Mouse (Mus musculus) embryonic facial prominence, embryonic 10.5 days (tissue): ENCODE results near the gene Rnf144b. TPM values are rescaled to one million over a fixed set of nuclear protein-coding genes. Genes with fewer than 3 reads are reported as not detected.

Experiments
- DNase-seq: peaks from one replicate; pipeline ENCODE4 v3.0.0-alpha.2; 2017; ENCODE audit warnings: low spot score
- H3K27ac ChIP-seq: fragments of 300-500 bp; sonication (generic); replicated peaks from 2 replicates; pipeline ENCODE4 v1.5.1; 2016; ENCODE audit warnings: mild to moderate bottlenecking
- H3K27me3 ChIP-seq: fragments of 300-500 bp; sonication (generic); replicated peaks from 2 replicates; pipeline ENCODE4 v1.6.1; 2016; ENCODE audit warnings: low read depth, mild to moderate bottlenecking; ENCODE audit not compliant: poor library complexity, severe bottlenecking
- H3K36me3 ChIP-seq: fragments of 300-500 bp; sonication (generic); replicated peaks from 2 replicates; pipeline ENCODE4 v1.6.1; 2016; ENCODE audit warnings: mild to moderate bottlenecking, moderate library complexity
- H3K4me1 ChIP-seq: fragments of 300-500 bp; sonication (generic); 2 replicates; pipeline ENCODE4 v1.6.1; 2016
- H3K4me3 ChIP-seq: fragments of 300-500 bp; sonication (generic); 2 replicates; pipeline ENCODE4 v1.5.1; 2016; ENCODE audit warnings: mild to moderate bottlenecking, moderate library complexity
- H3K9me3 ChIP-seq: fragments of 300-500 bp; sonication (generic); 2 replicates; pipeline ENCODE4 v1.6.1; 2016; ENCODE audit warnings: mild to moderate bottlenecking
- WGBS: fragments of 180-500 bp; shearing (Covaris S2); methylation state at CpG from one replicate; pipeline ENCODE4 v1.1.7; 2016; 5-methylcytosine and 5-hydroxymethylcytosine counted together
- polyA plus RNA-seq: library from polyadenylated mRNA; unstranded; fragments of >200 nt; fragmentation: Nextera tagmentation; extraction: Ambion mirVana; gene quantifications from 2 replicates; pipeline ENCODE4 v1.2.1, GENCODE M21; 2016

The Rnf144b gene
- polyA plus RNA-seq, 1 experiment from 2014 or later = 0.90 TPM

DNA sequence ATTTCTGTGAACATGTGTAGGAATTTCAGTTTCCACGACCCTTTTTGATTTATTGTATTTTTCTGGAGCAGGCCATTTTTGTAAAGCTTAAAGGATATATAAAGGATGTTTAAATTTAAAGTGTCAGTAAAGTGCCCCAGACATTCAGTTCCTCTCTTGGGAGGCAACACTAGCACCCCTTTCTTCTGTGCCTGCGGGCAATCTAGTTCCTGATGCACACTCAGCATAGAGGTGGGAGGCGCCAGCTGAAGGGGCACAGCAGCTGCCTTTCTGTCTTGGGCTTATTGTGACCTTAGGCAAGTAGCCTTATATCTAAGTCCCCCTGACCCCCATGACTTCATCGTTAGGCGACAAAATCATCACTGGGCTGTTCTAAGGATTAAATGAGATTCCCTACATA, 42.3 kb downstream of the Rnf144b start:
- peaks cover 6% of the 10 kb centered on the region; the same call in 1 of the 2 replicates for H3K9me3 ChIP-seq
- peaks cover 11% of the 10 kb centered on the region; the same call in 1 of the 2 replicates for H3K4me1 ChIP-seq
- DNase-seq = no peak
- 87% methylated on average over 5 of the region's 5 CpGs for WGBS
- no peaks in the 10 kb centered on the region for H3K27me3 ChIP-seq
- no peaks in the 10 kb centered on the region for H3K36me3 ChIP-seq
- H3K4me3 ChIP-seq = no peak overlapping the region
- H3K27ac ChIP-seq = no peak overlapping the region

- no peak overlapping the region for H3K27ac ChIP-seq
- H3K27me3 ChIP-seq = no peaks in the 10 kb centered on the region
- no peak overlapping the region for H3K4me3 ChIP-seq
- no peak for DNase-seq
- H3K4me1 ChIP-seq = peaks cover 11% of the 10 kb centered on the region; the same call in 1 of the 2 replicates
- peaks cover 6% of the 10 kb centered on the region; the same call in 1 of the 2 replicates for H3K9me3 ChIP-seq
- H3K36me3 ChIP-seq = no peaks in the 10 kb centered on the region
- WGBS = 96% methylated on average over 2 of the region's 2 CpGs
Observed at GRCm38 (mm10) chr13:47165261-47165660, 42.8 kb downstream of the Rnf144b start.

GRCm38 (mm10) chr13:47168484-47168883, 46.0 kb downstream of the Rnf144b start:
- Histone ChIP-seq H3K4me3 (no peak overlapping the region), H3K27me3 (no peaks in the 10 kb centered on the region), H3K4me1 (peaks cover 11% of the 10 kb centered on the region; the same call in 1 of the 2 replicates), H3K27ac (no peak overlapping the region), H3K9me3 (peaks cover 2% of the 10 kb centered on the region; the same call in 1 of the 2 replicates), H3K36me3 (no peaks in the 10 kb centered on the region)
- no peak for DNase-seq
- 23% methylated on average over 11 of the region's 11 CpGs for WGBS

GRCm38 (mm10) chr13:47170026-47170425, 47.6 kb downstream of the Rnf144b start:
- Histone ChIP-seq H3K27me3 (no peaks in the 10 kb centered on the region), H3K9me3 (no peaks in the 10 kb centered on the region; the same call in 1 of the 2 replicates), H3K4me1 (peaks cover 8% of the 10 kb centered on the region; the same call in 1 of the 2 replicates), H3K4me3 (no peak overlapping the region), H3K36me3 (no peaks in the 10 kb centered on the region), H3K27ac (no peak overlapping the region)
- 74% methylated on average over 4 of the region's 4 CpGs for WGBS
- no peak for DNase-seq

DNA sequence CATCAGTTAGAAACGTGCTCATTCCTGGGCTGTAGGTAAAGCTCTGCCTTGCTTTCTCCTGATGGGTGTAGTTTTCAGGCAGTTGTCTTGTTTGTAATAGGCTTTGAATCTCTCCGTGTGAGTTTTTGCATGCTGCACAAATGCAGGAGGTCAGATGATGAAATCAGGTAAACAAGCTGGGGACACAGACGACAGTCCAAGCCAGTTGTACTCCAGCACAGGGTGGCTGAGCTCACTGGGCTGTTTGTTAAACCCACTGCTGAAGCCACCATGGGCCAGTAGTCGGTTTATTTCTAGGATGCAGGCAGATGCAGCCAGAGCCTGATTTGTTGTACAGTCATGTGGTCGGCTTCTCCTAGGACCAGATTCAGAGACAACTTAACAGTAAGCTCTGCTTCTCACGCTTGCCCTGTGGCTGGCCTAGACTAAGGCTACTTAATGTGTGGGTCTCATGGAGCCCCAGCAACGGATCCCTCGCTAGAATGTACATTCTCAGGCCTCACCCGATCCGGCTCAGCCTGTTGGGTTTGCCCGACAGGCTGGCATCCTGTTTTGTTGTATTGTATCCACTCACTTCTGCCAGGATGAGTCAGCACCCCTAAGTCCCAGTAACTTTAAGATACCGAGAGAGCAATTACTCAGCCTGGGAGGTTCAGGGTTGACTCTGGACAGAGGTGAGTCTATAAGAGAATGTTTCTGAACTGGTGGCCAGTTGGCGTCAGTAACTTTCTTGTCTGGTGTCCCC, 48.5 kb downstream of the Rnf144b start:
- no peak for DNase-seq
- H3K4me1 ChIP-seq = peaks cover 8% of the 10 kb centered on the region; the same call in 1 of the 2 replicates
- H3K27ac ChIP-seq = no peak overlapping the region
- H3K36me3 ChIP-seq = no peaks in the 10 kb centered on the region
- H3K9me3 ChIP-seq = no peaks in the 10 kb centered on the region; the same call in 1 of the 2 replicates
- no peaks in the 10 kb centered on the region for H3K27me3 ChIP-seq
- H3K4me3 ChIP-seq = no peak overlapping the region
- WGBS = 82% methylated on average over 13 of the region's 13 CpGs

DNA sequence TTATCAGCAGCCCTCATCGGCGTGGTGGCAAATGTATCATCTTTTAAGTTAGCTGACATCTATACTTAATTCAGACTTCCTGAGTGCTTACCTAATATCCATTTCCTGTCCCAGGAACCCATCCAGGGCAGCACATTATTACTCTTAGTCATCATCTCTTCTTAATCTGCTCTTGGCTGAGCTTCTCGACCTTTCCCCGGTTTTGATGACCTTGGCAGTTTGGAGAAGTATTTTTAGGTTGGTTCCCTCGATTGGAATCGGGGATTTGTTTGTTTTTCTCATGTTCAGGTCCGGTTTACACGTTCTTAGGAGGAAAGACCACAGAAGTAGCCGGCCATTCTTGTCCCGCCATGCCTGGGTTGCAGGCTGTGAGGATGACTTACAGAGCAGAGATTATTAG, 50.4 kb downstream of the Rnf144b start:
- no peak overlapping the region for H3K27ac ChIP-seq
- 86% methylated on average over 10 of the region's 10 CpGs for WGBS
- peaks cover 8% of the 10 kb centered on the region; the same call in 1 of the 2 replicates for H3K4me1 ChIP-seq
- DNase-seq = no peak
- H3K9me3 ChIP-seq = no peaks in the 10 kb centered on the region; the same call in 1 of the 2 replicates
- no peak overlapping the region for H3K4me3 ChIP-seq
- H3K27me3 ChIP-seq = no peaks in the 10 kb centered on the region
- no peaks in the 10 kb centered on the region for H3K36me3 ChIP-seq

- DNase-seq = no peak
- peaks cover 4% of the 10 kb centered on the region; the same call in 1 of the 2 replicates for H3K4me1 ChIP-seq
- 0 out of 2 replicates have a peak overlapping the region, but pooled peaks have one; percentile 10 for H3K27ac ChIP-seq
- H3K36me3 ChIP-seq = no peaks in the 10 kb centered on the region
- no peaks in the 10 kb centered on the region for H3K27me3 ChIP-seq
- H3K9me3 ChIP-seq = no peaks in the 10 kb centered on the region
- H3K4me3 ChIP-seq = no peak overlapping the region
- 87% methylated on average over 8 of the region's 8 CpGs for WGBS
Observed at GRCm38 (mm10) chr13:47178182-47178581, 55.7 kb downstream of the Rnf144b start.

DNA sequence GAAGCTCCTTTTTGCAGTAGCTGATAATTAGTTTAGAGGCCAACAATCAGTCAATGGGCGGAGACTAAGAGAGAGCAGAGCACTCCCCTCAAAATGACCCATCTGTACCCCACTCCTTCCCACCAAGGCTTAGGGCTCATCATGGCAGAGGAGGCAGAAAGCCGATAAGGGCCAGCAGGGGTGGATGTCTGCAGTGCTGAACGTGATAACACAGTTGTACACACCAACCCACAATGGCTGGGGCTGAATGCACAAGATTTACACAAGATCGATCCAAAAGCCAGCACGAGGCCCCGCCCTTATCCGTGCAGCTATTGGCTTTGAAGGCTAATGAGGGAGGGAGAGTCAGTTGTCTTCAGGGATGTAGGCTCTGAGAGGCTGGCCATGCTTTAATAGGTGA, 58.3 kb downstream of the Rnf144b start:
- Histone ChIP-seq H3K27me3 (no peaks in the 10 kb centered on the region), H3K4me3 (no peak overlapping the region), H3K4me1 (peaks cover 4% of the 10 kb centered on the region; the same call in 1 of the 2 replicates), H3K36me3 (no peaks in the 10 kb centered on the region), H3K9me3 (no peaks in the 10 kb centered on the region), H3K27ac (no peak overlapping the region)
- WGBS = 93% methylated on average over 7 of the region's 7 CpGs
- no peak for DNase-seq

- Histone ChIP-seq H3K36me3 (no peaks in the 10 kb centered on the region), H3K4me1 (peaks cover 8% of the 10 kb centered on the region; the same call in 1 of the 2 replicates), H3K27me3 (no peaks in the 10 kb centered on the region), H3K9me3 (no peaks in the 10 kb centered on the region), H3K27ac (no peak overlapping the region), H3K4me3 (no peak overlapping the region)
- DNase-seq = no peak
- 91% methylated on average over 5 of the region's 5 CpGs for WGBS
Observed at GRCm38 (mm10) chr13:47182366-47182765, 59.9 kb downstream of the Rnf144b start.

GRCm38 (mm10) chr13:47183033-47183730, 60.7 kb downstream of the Rnf144b start:
- Histone ChIP-seq H3K4me3 (no peak overlapping the region), H3K27ac (no peak overlapping the region), H3K36me3 (no peaks in the 10 kb centered on the region), H3K4me1 (peaks cover 6% of the 10 kb centered on the region; the same call in 1 of the 2 replicates), H3K9me3 (no peaks in the 10 kb centered on the region), H3K27me3 (no peaks in the 10 kb centered on the region)
- WGBS = 86% methylated on average over 9 of the region's 9 CpGs
- no peak for DNase-seq

DNA sequence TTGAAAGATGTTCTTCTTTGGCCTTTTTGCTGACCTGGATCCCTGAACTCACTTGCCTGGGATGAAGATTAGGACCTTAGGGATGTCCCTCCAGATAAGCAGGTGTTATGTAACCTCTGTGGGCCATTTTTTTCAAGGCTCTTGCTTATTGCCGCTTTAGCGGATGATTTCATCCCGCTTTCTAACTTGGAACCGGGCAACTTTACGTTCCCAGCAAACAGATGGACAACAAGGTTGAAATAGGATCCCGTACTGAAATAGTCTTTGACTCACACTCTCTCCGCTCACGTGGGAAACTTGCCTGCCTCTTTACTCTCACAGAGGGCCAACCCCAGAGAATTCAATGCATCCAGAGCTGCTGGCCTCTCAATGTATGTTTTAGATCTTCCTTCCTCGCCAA, 61.3 kb downstream of the Rnf144b start:
- no peaks in the 10 kb centered on the region for H3K27me3 ChIP-seq
- 79% methylated on average over 9 of the region's 9 CpGs for WGBS
- H3K9me3 ChIP-seq = no peaks in the 10 kb centered on the region
- H3K36me3 ChIP-seq = no peaks in the 10 kb centered on the region
- no peak overlapping the region for H3K27ac ChIP-seq
- peaks cover 4% of the 10 kb centered on the region; the same call in 1 of the 2 replicates for H3K4me1 ChIP-seq
- no peak overlapping the region for H3K4me3 ChIP-seq
- no peak for DNase-seq

DNA sequence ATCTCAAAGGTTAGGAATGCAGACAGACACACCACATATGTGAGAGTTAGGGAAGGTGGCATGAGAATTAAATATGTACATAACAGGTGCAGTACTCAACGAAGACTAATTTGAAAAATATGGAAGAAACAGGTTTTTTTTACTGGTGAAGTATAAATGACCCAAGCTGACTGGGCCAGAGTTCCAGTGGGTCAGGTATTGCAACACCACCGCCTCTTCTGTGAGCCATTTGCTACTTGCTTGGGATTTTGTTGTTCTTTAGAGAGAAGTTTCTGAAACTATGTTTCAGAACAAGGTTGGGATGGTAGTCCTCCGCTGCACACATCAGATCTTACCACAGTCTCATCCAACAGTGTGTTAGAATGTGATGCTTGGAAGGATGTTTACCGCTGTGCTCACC, 65.4 kb downstream of the Rnf144b start:
- no peak for DNase-seq
- Histone ChIP-seq H3K4me1 (peaks cover 5% of the 10 kb centered on the region; the same call in 1 of the 2 replicates), H3K27me3 (peaks cover 7% of the 10 kb centered on the region), H3K4me3 (no peak overlapping the region), H3K27ac (no peak overlapping the region), H3K36me3 (no peaks in the 10 kb centered on the region), H3K9me3 (no peaks in the 10 kb centered on the region)
- 80% methylated on average over 4 of the region's 4 CpGs for WGBS
